Mouse (Mus musculus): Measurements from ENCODE around the gene Sirt2. TPM values are rescaled to one million over a fixed set of nuclear protein-coding genes. Genes with fewer than 3 reads are reported as not detected.

Sirt2 gene
- polyA plus RNA-seq, 1 experiment from 2014 or later: 74.5 TPM

- 4% methylated on average over 33 of the region's 33 CpGs for WGBS
- Histone ChIP-seq H3K4me3 (peak within 1 kb of the TSS; percentile 57), H3K4me1 (peaks cover 12% of the 10 kb centered on the region), H3K27ac (peak within 1 kb of the TSS; percentile 87), H3K27me3 (ENCODE audit: low read depth, poor library complexity, severe bottlenecking) (no peaks in the 10 kb centered on the region), H3K36me3 (peaks cover 37% of the 10 kb centered on the region), H3K9me3 (replicated peaks) (no peaks in the 10 kb centered on the region)
- DNase-seq (ENCODE audit: low spot score): peak; percentile 88
Measured at GRCm38 (mm10) chr7:28824941-28825685, 58.6 kb downstream of the Sirt2 start, which contains the start of gene Ech1. Gene Ech1 (plus strand): TSS chr7:28825217.

GRCm38 (mm10) chr7:28825686-28826401, 59.3 kb downstream of the Sirt2 start:
- DNase-seq (ENCODE audit: low spot score): no peak
- Histone ChIP-seq H3K27me3 (ENCODE audit: low read depth, poor library complexity, severe bottlenecking) (no peaks in the 10 kb centered on the region), H3K4me3 (peak overlapping the region; percentile 57), H3K36me3 (peaks cover 37% of the 10 kb centered on the region), H3K27ac (peak overlapping the region; percentile 87), H3K4me1 (peaks cover 12% of the 10 kb centered on the region), H3K9me3 (replicated peaks) (no peaks in the 10 kb centered on the region)
- 75% methylated on average over 11 of the region's 11 CpGs for WGBS

GRCm38 (mm10) chr7:28826402-28826772, 59.9 kb downstream of the Sirt2 start:
- Histone ChIP-seq H3K4me1 (peaks cover 12% of the 10 kb centered on the region), H3K27me3 (ENCODE audit: low read depth, poor library complexity, severe bottlenecking) (no peaks in the 10 kb centered on the region), H3K4me3 (0 out of 2 replicates have a peak overlapping the region, but pooled peaks have one; percentile 57), H3K9me3 (replicated peaks) (no peaks in the 10 kb centered on the region), H3K27ac (no peak overlapping the region), H3K36me3 (peaks cover 37% of the 10 kb centered on the region)
- no peak for DNase-seq (ENCODE audit: low spot score)
- WGBS: 95% methylated on average over 7 of the region's 7 CpGs

GRCm38 (mm10) chr7:28827338-28827737, 60.8 kb downstream of the Sirt2 start:
- H3K36me3 ChIP-seq: peaks cover 36% of the 10 kb centered on the region
- 90% methylated on average over 3 of the region's 3 CpGs for WGBS
- no peaks in the 10 kb centered on the region for H3K9me3 ChIP-seq (replicated peaks)
- no peak overlapping the region for H3K27ac ChIP-seq
- no peaks in the 10 kb centered on the region for H3K27me3 ChIP-seq (ENCODE audit: low read depth, poor library complexity, severe bottlenecking)
- DNase-seq (ENCODE audit: low spot score): no peak
- peaks cover 12% of the 10 kb centered on the region for H3K4me1 ChIP-seq
- H3K4me3 ChIP-seq: no peak overlapping the region

GRCm38 (mm10) chr7:28829821-28830220, 63.3 kb downstream of the Sirt2 start:
- Histone ChIP-seq H3K27ac (no peak overlapping the region), H3K4me1 (peaks cover 9% of the 10 kb centered on the region), H3K27me3 (ENCODE audit: low read depth, poor library complexity, severe bottlenecking) (no peaks in the 10 kb centered on the region), H3K9me3 (replicated peaks) (no peaks in the 10 kb centered on the region), H3K4me3 (no peak overlapping the region), H3K36me3 (peaks cover 29% of the 10 kb centered on the region)
- WGBS: 92% methylated on average over 8 of the region's 8 CpGs
- DNase-seq (ENCODE audit: low spot score): no peak

GRCm38 (mm10) chr7:28830981-28831380, 64.4 kb downstream of the Sirt2 start:
- H3K9me3 ChIP-seq (replicated peaks): no peaks in the 10 kb centered on the region
- H3K27me3 ChIP-seq (ENCODE audit: low read depth, poor library complexity, severe bottlenecking): no peaks in the 10 kb centered on the region
- H3K27ac ChIP-seq: no peak overlapping the region
- H3K36me3 ChIP-seq: peaks cover 29% of the 10 kb centered on the region
- H3K4me1 ChIP-seq: peaks cover 2% of the 10 kb centered on the region
- WGBS: 92% methylated on average over 5 of the region's 5 CpGs
- no peak for DNase-seq (ENCODE audit: low spot score)
- no peak overlapping the region for H3K4me3 ChIP-seq

GRCm38 (mm10) chr7:28831411-28832125, 65.0 kb downstream of the Sirt2 start:
- no peak for DNase-seq (ENCODE audit: low spot score)
- no peaks in the 10 kb centered on the region for H3K27me3 ChIP-seq (ENCODE audit: low read depth, poor library complexity, severe bottlenecking)
- H3K9me3 ChIP-seq (replicated peaks): no peaks in the 10 kb centered on the region
- H3K4me1 ChIP-seq: no peaks in the 10 kb centered on the region; the same call in 1 of the 2 replicates
- no peak overlapping the region for H3K4me3 ChIP-seq
- 94% methylated on average over 17 of the region's 17 CpGs for WGBS
- no peak overlapping the region for H3K27ac ChIP-seq
- H3K36me3 ChIP-seq: peaks cover 29% of the 10 kb centered on the region

GRCm38 (mm10) chr7:28832137-28832536, 65.6 kb downstream of the Sirt2 start:
- no peak overlapping the region for H3K27ac ChIP-seq
- WGBS: 78% methylated on average over 6 of the region's 6 CpGs

GRCm38 (mm10) chr7:28833723-28834347, 67.3 kb downstream of the Sirt2 start, which contains the start of gene Lgals4:
Gene Lgals4 (plus strand): TSS chr7:28833854.
- H3K4me1 ChIP-seq: no peaks in the 10 kb centered on the region; the same call in 1 of the 2 replicates
- peaks cover 29% of the 10 kb centered on the region for H3K36me3 ChIP-seq
- no peaks in the 10 kb centered on the region for H3K9me3 ChIP-seq (replicated peaks)
- H3K27me3 ChIP-seq (ENCODE audit: low read depth, poor library complexity, severe bottlenecking): no peaks in the 10 kb centered on the region
- 85% methylated on average over 6 of the region's 6 CpGs for WGBS
- no peak within 1 kb of the TSS for H3K4me3 ChIP-seq
- DNase-seq (ENCODE audit: low spot score): no peak
- H3K27ac ChIP-seq: no peak within 1 kb of the TSS

More at GRCm38 (mm10) chr7:28832137-28832536, 65.6 kb downstream of the Sirt2 start:
- H3K36me3 ChIP-seq: peaks cover 29% of the 10 kb centered on the region
- no peak for DNase-seq (ENCODE audit: low spot score)
- H3K4me1 ChIP-seq: no peaks in the 10 kb centered on the region; the same call in 1 of the 2 replicates
- H3K9me3 ChIP-seq (replicated peaks): no peaks in the 10 kb centered on the region
- no peaks in the 10 kb centered on the region for H3K27me3 ChIP-seq (ENCODE audit: low read depth, poor library complexity, severe bottlenecking)
- no peak overlapping the region for H3K4me3 ChIP-seq

- WGBS: 88% methylated on average over 5 of the region's 5 CpGs
- no peaks in the 10 kb centered on the region; the same call in 1 of the 2 replicates for H3K4me1 ChIP-seq
- no peaks in the 10 kb centered on the region for H3K27me3 ChIP-seq (ENCODE audit: low read depth, poor library complexity, severe bottlenecking)
- no peaks in the 10 kb centered on the region for H3K9me3 ChIP-seq (replicated peaks)
- DNase-seq (ENCODE audit: low spot score): no peak
- peaks cover 3% of the 10 kb centered on the region for H3K36me3 ChIP-seq
- H3K27ac ChIP-seq: no peak overlapping the region
- H3K4me3 ChIP-seq: no peak overlapping the region
Measured at GRCm38 (mm10) chr7:28836936-28837335, 70.4 kb downstream of the Sirt2 start.
